Mouse (Mus musculus) thymus, postnatal 10 days (tissue): ENCODE measurements at regions not wholly inside any gene's neighbourhood (a gene's known extent, or its start where the extent isn't known, plus 50 kb on each side); places are given as distances from the start of the nearest gene placed in this dataset.

Experiments used
- DNase-seq, 2 experiments: peaks; one replicate each; pipeline ENCODE4 v3.0.0; 2021; ENCODE audit warnings: low spot score in 2 of 2

- DNase-seq = no peak
Observed at GRCm38 (mm10) chr5:74885958-74886357, 158.6 kb downstream of the Chic2 start.

- DNase-seq = no peak
Observed at GRCm38 (mm10) chr5:74882563-74882962, 162.0 kb downstream of the Chic2 start.

GRCm38 (mm10) chr5:74880669-74881226, 163.8 kb downstream of the Chic2 start:
- no peak for DNase-seq

- no peak for DNase-seq
Observed at GRCm38 (mm10) chr5:74880048-74880437, 164.5 kb downstream of the Chic2 start.

GRCm38 (mm10) chr5:74879098-74880047, 165.2 kb downstream of the Chic2 start:
- no peak for DNase-seq

- DNase-seq = no peak
Observed at GRCm38 (mm10) chr5:74877595-74877994, 167.0 kb downstream of the Chic2 start.

- no peak for DNase-seq
Observed at GRCm38 (mm10) chr5:74877185-74877584, 167.4 kb downstream of the Chic2 start.

- DNase-seq = no peak
Observed at GRCm38 (mm10) chr5:74874691-74875090, 169.9 kb downstream of the Chic2 start.

- no peak for DNase-seq
Observed at GRCm38 (mm10) chr5:74870615-74871014, 167.9 kb upstream of the Lnx1 start.

- no peak for DNase-seq
Observed at GRCm38 (mm10) chr5:74867113-74867785, 164.5 kb upstream of the Lnx1 start.

GRCm38 (mm10) chr5:74866697-74867096, 164.0 kb upstream of the Lnx1 start:
- no peak for DNase-seq

GRCm38 (mm10) chr5:74865446-74865845, 162.7 kb upstream of the Lnx1 start:
- DNase-seq = no peak

GRCm38 (mm10) chr5:74864540-74865157, 161.9 kb upstream of the Lnx1 start:
- no peak for DNase-seq

GRCm38 (mm10) chr5:74861297-74861696, 158.6 kb upstream of the Lnx1 start:
- no peak for DNase-seq

- no peak for DNase-seq
Observed at GRCm38 (mm10) chr5:74857861-74858260, 155.1 kb upstream of the Lnx1 start.

- no peak for DNase-seq
Observed at GRCm38 (mm10) chr5:74857161-74857560, 154.4 kb upstream of the Lnx1 start.

- no peak for DNase-seq
Observed at GRCm38 (mm10) chr5:74847824-74848223, 145.1 kb upstream of the Lnx1 start.

- DNase-seq = no peak
Observed at GRCm38 (mm10) chr5:74846674-74847073, 144.0 kb upstream of the Lnx1 start.

GRCm38 (mm10) chr5:74834401-74834800, 131.7 kb upstream of the Lnx1 start:
- DNase-seq = no peak

- DNase-seq = no peak
Observed at GRCm38 (mm10) chr5:74833887-74834286, 131.2 kb upstream of the Lnx1 start.

GRCm38 (mm10) chr5:74832011-74832410, 129.3 kb upstream of the Lnx1 start:
- DNase-seq = no peak

- DNase-seq = no peak
Observed at GRCm38 (mm10) chr5:74830646-74831045, 127.9 kb upstream of the Lnx1 start.
